Mouse (Mus musculus) kidney, embryonic 16.5 days (tissue): Measurements from ENCODE around the gene Chst14. TPM values are rescaled to one million over a fixed set of nuclear protein-coding genes. Genes with fewer than 3 reads are reported as not detected.
A peak's percentile ranks its signal among the peaks of the same experiment; 100 is the strongest.

Experiments used
- ATAC-seq: fragments of 200-750 bp; cut with Nextera tagmentation; 2 replicates; pipeline ENCODE4 v1.8.0; 2017; ENCODE audit warnings: moderate TSS enrichment; ENCODE audit not compliant: low FRiP score, low TSS enrichment
- H3K27ac ChIP-seq: fragments of 300-500 bp; sonication (generic); 2 replicates; pipeline ENCODE4 v1.5.1; 2014; ENCODE audit warnings: low read length
- H3K27me3 ChIP-seq: fragments of 300-500 bp; sonication (generic); 2 replicates; pipeline ENCODE4 v1.6.1; 2014; ENCODE audit warnings: low read length, control low read depth, mixed read lengths; ENCODE audit not compliant: insufficient read depth
- H3K36me3 ChIP-seq: fragments of 300-500 bp; sonication (generic); 2 replicates; pipeline ENCODE4 v1.6.1; 2014; ENCODE audit warnings: low read length, control low read depth, mixed read lengths; ENCODE audit not compliant: insufficient read depth
- H3K4me1 ChIP-seq: fragments of 300-500 bp; sonication (generic); 2 replicates; pipeline ENCODE4 v1.6.1; 2014; ENCODE audit warnings: low read length, control low read depth, mixed read lengths; ENCODE audit not compliant: insufficient read depth
- H3K4me2 ChIP-seq: fragments of 300-500 bp; sonication (generic); replicated peaks from 2 replicates; pipeline ENCODE4 v1.6.1; 2014; ENCODE audit warnings: low read depth, low read length
- H3K4me3 ChIP-seq: fragments of 300-500 bp; sonication (generic); 2 replicates; pipeline ENCODE4 v1.5.1; 2014; ENCODE audit warnings: mild to moderate bottlenecking, low read length
- H3K9ac ChIP-seq: fragments of 300-500 bp; sonication (generic); replicated peaks from 2 replicates; pipeline ENCODE4 v1.6.1; 2014; ENCODE audit warnings: low read length
- H3K9me3 ChIP-seq: fragments of 300-500 bp; sonication (generic); 2 replicates; pipeline ENCODE4 v1.6.1; 2016; ENCODE audit warnings: low read length, control low read depth
- WGBS: fragments of 180-500 bp; shearing (Covaris S2); extraction: QIAGEN DNeasy Blood & Tissue Kit; methylation state at CpG from one replicate; pipeline ENCODE4 v1.1.7; 2014; 5-methylcytosine and 5-hydroxymethylcytosine counted together
- polyA plus RNA-seq: library from polyadenylated mRNA; unstranded; fragments of >200 nt; fragmentation: Nextera tagmentation; extraction: Ambion mirVana; gene quantifications from 2 replicates; pipeline ENCODE4 v1.2.1, GENCODE M21; 2015

Gene Chst14
- polyA plus RNA-seq, 1 experiment from 2014 or later: 26.8 TPM

GRCm38 (mm10) chr2:118897392-118897791 lies 28.9 kb upstream of the Chst14 start:
- peaks cover 25% of the 10 kb centered on the region for H3K4me1 ChIP-seq
- no peaks in the 10 kb centered on the region for H3K36me3 ChIP-seq
- H3K9ac ChIP-seq: peak overlapping the region; percentile 10; the same call in 1 of the 2 replicates
- ATAC-seq: no peak
- peak overlapping the region; percentile 81; the same call in 1 of the 2 replicates for H3K4me2 ChIP-seq
- H3K27ac ChIP-seq: no peak overlapping the region
- peaks cover 76% of the 10 kb centered on the region for H3K27me3 ChIP-seq
- H3K4me3 ChIP-seq: peak overlapping the region; percentile 52
- H3K9me3 ChIP-seq: no peaks in the 10 kb centered on the region
- WGBS: 2% methylated on average over 7 of the region's 7 CpGs

GRCm38 (mm10) chr2:118897808-118898207 lies 28.5 kb upstream of the Chst14 start:
- H3K4me2 ChIP-seq: 0 out of 2 replicates have a peak overlapping the region, but pooled peaks have one; percentile 81
- H3K27ac ChIP-seq: no peak overlapping the region
- H3K4me3 ChIP-seq: 0 out of 2 replicates have a peak overlapping the region, but pooled peaks have one; percentile 1
- peaks cover 75% of the 10 kb centered on the region for H3K27me3 ChIP-seq
- no peaks in the 10 kb centered on the region for H3K36me3 ChIP-seq
- ATAC-seq: no peak
- H3K9ac ChIP-seq: 0 out of 2 replicates have a peak overlapping the region, but pooled peaks have one; percentile 10
- H3K9me3 ChIP-seq: no peaks in the 10 kb centered on the region
- 2% methylated on average over 11 of the region's 11 CpGs for WGBS
- H3K4me1 ChIP-seq: peaks cover 27% of the 10 kb centered on the region

GRCm38 (mm10) chr2:118898771-118899170 lies 27.5 kb upstream of the Chst14 start:
- H3K4me1 ChIP-seq: peaks cover 33% of the 10 kb centered on the region
- H3K4me2 ChIP-seq: no peak overlapping the region
- H3K27ac ChIP-seq: no peak overlapping the region
- ATAC-seq: no peak
- H3K36me3 ChIP-seq: no peaks in the 10 kb centered on the region
- H3K4me3 ChIP-seq: no peak overlapping the region
- WGBS: 6% methylated on average over 4 of the region's 4 CpGs
- H3K9me3 ChIP-seq: no peaks in the 10 kb centered on the region
- H3K27me3 ChIP-seq: peaks cover 69% of the 10 kb centered on the region
- no peak overlapping the region for H3K9ac ChIP-seq

- H3K4me2 ChIP-seq: no peak overlapping the region
- H3K9me3 ChIP-seq: no peaks in the 10 kb centered on the region
- H3K4me3 ChIP-seq: no peak overlapping the region
- WGBS: 14% methylated on average over 7 of the region's 7 CpGs
- no peak overlapping the region for H3K27ac ChIP-seq
- ATAC-seq: no peak
- peaks cover 33% of the 10 kb centered on the region for H3K4me1 ChIP-seq
- H3K36me3 ChIP-seq: no peaks in the 10 kb centered on the region
- no peak overlapping the region for H3K9ac ChIP-seq
- H3K27me3 ChIP-seq: peaks cover 67% of the 10 kb centered on the region
Measured at GRCm38 (mm10) chr2:118899306-118899705, 27.0 kb upstream of the Chst14 start.

GRCm38 (mm10) chr2:118899981-118900825 lies 26.1 kb upstream of the Chst14 start, which contains the start of gene Bahd1:
TSS of gene Bahd1 (plus strand) at chr2:118900377.
- H3K4me1 ChIP-seq: peaks cover 33% of the 10 kb centered on the region
- H3K9ac ChIP-seq: peak within 1 kb of the TSS; percentile 46
- no peak for ATAC-seq
- H3K4me3 ChIP-seq: peak within 1 kb of the TSS; percentile 67
- no peak within 1 kb of the TSS for H3K27ac ChIP-seq
- no peaks in the 10 kb centered on the region for H3K36me3 ChIP-seq
- peaks cover 60% of the 10 kb centered on the region for H3K27me3 ChIP-seq
- H3K9me3 ChIP-seq: no peaks in the 10 kb centered on the region
- WGBS: under 1% methylated on average over 32 of the region's 32 CpGs
- peak within 1 kb of the TSS; percentile 98 for H3K4me2 ChIP-seq

GRCm38 (mm10) chr2:118900826-118901140 lies 25.5 kb upstream of the Chst14 start:
- Histone ChIP-seq H3K36me3 (no peaks in the 10 kb centered on the region), H3K4me3 (peak overlapping the region; percentile 67), H3K4me2 (peak overlapping the region; percentile 98), H3K9me3 (no peaks in the 10 kb centered on the region), H3K27me3 (peaks cover 54% of the 10 kb centered on the region), H3K4me1 (peaks cover 33% of the 10 kb centered on the region), H3K27ac (no peak overlapping the region), H3K9ac (peak overlapping the region; percentile 46)
- ATAC-seq: no peak; the same call in none of the 2 replicates
- 0% methylated on average over 11 of the region's 11 CpGs for WGBS

GRCm38 (mm10) chr2:118901175-118902031 lies 24.9 kb upstream of the Chst14 start:
- peak overlapping the region; percentile 77 for H3K9ac ChIP-seq
- peak; percentile 91 for ATAC-seq
- no peaks in the 10 kb centered on the region for H3K36me3 ChIP-seq
- peak overlapping the region; percentile 60 for H3K27ac ChIP-seq
- WGBS: 0% methylated on average over 47 of the region's 120 CpGs
- peaks cover 48% of the 10 kb centered on the region for H3K27me3 ChIP-seq
- peak overlapping the region; percentile 98 for H3K4me2 ChIP-seq
- peaks cover 32% of the 10 kb centered on the region for H3K4me1 ChIP-seq
- no peaks in the 10 kb centered on the region for H3K9me3 ChIP-seq
- peak overlapping the region; percentile 67 for H3K4me3 ChIP-seq

GRCm38 (mm10) chr2:118902051-118903025 lies 24.0 kb upstream of the Chst14 start:
- Histone ChIP-seq H3K9me3 (no peaks in the 10 kb centered on the region), H3K4me1 (peaks cover 22% of the 10 kb centered on the region), H3K27ac (no peak overlapping the region), H3K9ac (peak overlapping the region; percentile 77), H3K36me3 (no peaks in the 10 kb centered on the region), H3K27me3 (peaks cover 39% of the 10 kb centered on the region), H3K4me2 (peak overlapping the region; percentile 98), H3K4me3 (peak overlapping the region; percentile 67)
- under 1% methylated on average over 66 of the region's 106 CpGs for WGBS
- ATAC-seq: peak; percentile 33

GRCm38 (mm10) chr2:118903333-118903741 lies 23.0 kb upstream of the Chst14 start:
- 24% methylated on average over 10 of the region's 10 CpGs for WGBS
- peak overlapping the region; percentile 67; the same call in 1 of the 2 replicates for H3K4me3 ChIP-seq
- no peak for ATAC-seq

More at GRCm38 (mm10) chr2:118903333-118903741, 23.0 kb upstream of the Chst14 start:
- Histone ChIP-seq H3K36me3 (no peaks in the 10 kb centered on the region), H3K27ac (no peak overlapping the region), H3K27me3 (peaks cover 29% of the 10 kb centered on the region), H3K4me1 (peaks cover 20% of the 10 kb centered on the region), H3K9ac (no peak overlapping the region), H3K4me2 (peak overlapping the region; percentile 98), H3K9me3 (no peaks in the 10 kb centered on the region)
